Mouse (Mus musculus): ENCODE results near the gene Lingo2.

Lingo2 gene

DNA sequence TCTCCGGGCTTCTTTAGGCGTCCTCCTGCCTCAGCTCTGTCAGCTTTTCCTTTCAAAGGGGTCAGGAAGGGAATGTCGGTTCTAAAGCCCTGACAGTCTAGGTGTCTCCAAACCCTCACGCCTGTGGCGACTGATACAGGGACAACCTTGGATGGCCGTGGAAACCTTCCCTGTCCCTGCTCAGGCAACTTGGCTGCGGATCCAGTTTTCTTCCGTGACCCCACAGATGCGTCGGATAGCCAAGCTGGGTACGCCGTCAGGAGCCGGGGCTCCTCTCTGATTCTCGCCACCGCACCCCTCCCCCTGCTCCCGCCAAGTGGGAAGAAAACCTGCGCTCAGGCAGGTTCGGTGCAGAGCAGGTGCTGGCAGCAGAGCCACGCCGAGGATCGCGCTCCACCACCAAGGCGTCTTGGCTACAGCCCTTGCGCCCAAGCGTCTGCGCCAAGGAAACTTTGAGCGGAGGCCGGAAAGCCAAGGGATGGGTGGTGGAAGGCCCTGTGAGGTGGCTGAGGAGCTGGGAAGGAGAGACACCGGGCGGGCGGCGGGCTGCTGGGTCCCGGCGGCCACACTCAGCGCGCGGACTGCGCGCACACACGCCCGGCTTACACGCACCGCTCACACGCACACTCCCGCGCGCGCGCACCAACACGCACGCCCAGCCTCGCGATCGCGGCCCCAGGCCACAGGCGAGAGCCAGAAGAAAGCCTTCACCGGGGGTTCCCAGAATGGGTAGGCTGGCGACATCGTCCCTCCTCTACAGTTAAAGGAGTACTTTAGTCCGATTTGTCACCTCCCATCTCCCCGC is at the start of gene Lingo2:
Lingo2 (minus strand) TSS at position 598 of the 805 bp plus-strand sequence.
- no peak for DNase-seq

- DNase-seq = no peak
Measured at GRCm38 (mm10) chr4:36973358-36973757, 21.8 kb upstream of the Lingo2 start.

DNA sequence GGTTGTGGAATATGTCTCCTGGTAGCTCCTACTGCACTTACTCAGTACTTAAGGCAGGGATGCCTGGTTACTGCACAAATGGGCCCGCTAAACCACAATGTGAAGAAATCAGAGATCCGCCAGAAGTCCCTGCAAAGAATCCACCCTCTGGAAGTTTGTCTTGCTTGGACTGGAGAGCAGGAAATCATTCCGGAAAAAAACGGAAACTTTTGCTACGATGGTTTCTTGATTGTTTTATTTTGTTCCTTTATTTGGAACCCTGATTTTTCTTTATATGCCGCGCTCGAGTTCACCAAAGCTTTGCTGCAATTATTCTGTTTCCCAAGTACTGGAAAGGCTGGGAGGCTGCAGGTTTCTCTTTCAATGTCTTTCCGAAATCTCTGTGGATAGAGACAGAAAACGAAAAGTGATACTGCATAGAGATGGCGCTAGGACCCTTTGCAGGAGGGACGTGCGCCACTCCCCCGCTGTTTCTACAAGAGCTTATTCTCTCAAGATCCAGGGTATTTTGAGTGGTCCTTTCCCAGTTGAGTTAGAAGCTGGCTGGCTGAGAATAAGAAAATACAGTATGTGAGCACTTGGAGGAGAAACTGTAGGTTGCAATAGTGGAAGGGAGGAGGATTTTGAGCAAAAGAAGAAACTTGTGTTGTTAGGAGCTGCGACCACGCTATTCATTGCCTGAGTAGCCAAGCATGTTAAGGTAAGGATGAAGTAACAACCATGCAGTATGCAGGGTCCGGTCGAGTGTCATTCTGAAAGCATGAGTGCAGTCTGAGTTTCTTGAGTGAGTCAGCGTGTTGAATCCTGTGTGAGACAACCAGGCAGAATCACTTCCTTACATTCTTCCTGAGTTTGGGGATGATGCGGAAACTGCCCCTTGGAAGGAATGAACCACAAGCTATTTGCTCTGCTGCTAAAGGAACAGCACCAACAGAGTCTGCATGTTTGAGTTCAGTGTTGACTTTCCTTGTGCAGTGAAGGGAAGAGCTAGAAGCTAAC is 1.2 kb upstream of the Lingo2 start:
- no peak for DNase-seq

- no peak for DNase-seq
Measured at GRCm38 (mm10) chr4:36951955-36952215, 338 bp upstream of the Lingo2 start.

DNA sequence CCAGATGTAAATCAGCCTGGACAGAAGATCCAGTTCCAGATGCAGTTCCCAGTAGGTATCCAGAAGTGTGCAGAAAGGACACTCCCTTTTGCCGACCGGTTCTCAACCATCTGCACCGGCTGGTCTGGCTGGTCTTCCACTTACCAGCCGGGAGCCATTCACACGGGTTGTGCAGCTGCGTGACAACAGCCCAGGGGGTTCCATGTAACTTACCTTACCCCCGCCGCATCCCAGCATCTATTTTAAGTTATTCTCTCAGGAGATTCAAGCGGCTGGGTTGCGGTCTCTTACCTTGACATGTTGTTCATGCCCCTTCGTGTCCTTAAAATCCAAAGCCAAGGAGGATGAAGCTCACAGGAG is 777 bp downstream of the Lingo2 start:
- DNase-seq = no peak

DNA sequence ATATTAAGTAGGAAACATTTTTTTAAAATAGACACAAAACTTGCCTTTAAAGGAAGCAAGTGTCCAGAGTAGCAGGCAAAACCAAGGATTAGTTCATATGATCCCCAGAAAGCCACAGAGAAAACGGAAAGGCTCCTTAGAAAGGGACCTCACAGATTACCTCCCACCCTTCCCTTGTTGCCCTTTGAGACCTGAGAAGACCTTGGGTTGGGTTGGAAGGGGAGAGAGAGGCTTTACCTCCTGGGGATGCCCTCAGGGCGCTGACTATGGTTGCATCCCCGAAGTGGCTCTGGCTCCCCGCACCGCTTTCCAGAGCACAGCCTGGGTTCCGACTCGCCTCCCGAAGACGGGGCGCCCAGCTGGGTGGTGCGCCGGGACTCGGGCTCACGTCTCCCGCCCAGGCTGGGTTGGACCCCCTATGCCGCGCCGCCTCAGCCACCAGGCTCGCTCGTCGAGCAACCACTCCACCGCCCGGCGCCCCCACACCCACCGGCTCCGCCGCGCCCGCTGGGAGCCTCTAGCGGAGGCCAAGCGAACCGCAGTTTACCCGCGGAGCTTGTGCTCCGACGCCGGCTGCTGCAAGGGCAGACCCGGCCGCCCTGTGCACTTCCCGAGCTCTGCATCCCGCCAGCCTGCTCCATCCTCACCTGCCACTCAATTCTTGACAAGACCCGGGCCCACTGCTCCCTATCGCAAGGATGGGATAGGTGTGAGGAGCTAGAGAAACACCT is 1.4 kb downstream of the Lingo2 start:
- peak; percentile 5 for DNase-seq

- no peak for DNase-seq
Measured at GRCm38 (mm10) chr4:36890810-36891209, 60.7 kb downstream of the Lingo2 start.

DNA sequence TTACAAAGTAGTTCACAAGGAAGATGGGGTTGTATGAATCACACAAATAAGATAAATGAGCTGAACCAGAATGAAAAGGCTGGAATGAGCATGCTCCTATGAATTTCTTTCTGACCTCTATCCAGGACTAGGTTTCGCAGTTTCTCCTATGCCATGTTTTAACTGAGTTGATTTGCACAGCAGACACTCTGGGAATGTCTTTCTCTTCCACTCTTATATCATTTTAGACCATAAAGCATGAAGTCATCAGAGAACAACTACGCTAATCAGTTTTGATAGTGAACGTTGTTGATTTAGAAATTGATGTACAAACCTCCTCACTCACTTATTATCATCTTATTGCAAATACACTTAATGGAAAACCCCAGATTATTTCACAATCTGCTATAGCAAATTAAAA is 61.2 kb downstream of the Lingo2 start:
- DNase-seq = no peak

GRCm38 (mm10) chr4:36874781-36875180 is 76.8 kb downstream of the Lingo2 start:
- DNase-seq = no peak

DNA sequence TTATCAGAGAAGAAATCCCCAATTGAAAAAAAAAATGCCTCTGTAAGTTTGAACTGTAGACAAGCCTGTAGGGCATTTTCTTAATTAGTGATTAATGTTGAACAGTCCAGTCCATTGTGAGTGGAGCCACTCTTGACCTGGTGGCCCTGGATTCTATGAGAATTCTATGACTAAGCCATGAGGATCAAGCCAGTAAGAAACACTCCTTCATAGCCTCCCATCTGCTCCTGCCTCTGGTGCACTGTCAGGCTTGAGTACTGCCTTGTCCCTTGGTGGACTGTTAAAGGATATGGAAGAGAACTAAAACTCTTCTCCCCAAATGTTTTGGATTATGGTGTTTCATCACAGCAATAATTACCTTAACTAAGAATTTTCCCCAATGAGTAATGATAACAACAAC is 126.6 kb downstream of the Lingo2 start:
- DNase-seq = no peak

GRCm38 (mm10) chr4:36821914-36822313 is 129.6 kb downstream of the Lingo2 start:
- DNase-seq = no peak

DNA sequence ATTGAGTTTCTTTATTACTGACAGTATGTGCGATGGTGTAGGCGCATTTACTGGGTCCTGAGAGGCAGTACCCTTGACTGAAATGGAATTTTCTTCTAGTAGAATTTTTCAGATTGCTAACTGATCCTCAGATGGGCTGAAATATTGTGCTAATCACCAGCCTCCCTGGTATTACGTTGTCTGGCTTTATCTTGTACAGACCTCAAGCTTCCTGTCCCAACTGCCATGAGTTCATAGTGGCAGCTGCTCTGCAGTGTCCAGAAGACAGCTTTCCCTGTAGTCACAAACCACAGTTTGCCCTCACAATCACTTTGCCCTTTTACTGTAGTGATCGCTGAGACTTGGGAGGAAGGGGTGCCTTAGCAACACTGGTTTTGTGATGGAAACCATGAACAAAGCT is 176.5 kb downstream of the Lingo2 start:
- no peak for DNase-seq

GRCm38 (mm10) chr4:36730691-36731090 is 220.9 kb downstream of the Lingo2 start:
- no peak for DNase-seq

DNA sequence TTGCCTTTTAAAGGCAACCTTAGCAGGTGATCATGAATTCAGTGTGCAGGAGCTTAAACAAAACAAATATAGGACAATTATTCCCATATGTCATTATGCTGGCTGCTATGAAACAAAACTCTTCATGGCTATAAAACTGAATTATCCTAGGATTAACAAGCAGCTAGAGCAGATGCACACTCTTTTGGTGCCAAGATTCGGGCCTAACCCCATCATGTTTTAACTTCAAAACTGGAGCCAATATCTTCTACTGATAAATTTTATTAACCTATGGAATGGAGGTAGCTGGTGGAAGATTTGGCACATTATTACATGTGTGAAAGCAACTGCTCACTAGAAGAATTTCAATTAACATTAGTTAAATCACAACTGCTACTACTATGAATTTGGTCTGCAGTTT is 235.1 kb downstream of the Lingo2 start:
- no peak for DNase-seq

DNA sequence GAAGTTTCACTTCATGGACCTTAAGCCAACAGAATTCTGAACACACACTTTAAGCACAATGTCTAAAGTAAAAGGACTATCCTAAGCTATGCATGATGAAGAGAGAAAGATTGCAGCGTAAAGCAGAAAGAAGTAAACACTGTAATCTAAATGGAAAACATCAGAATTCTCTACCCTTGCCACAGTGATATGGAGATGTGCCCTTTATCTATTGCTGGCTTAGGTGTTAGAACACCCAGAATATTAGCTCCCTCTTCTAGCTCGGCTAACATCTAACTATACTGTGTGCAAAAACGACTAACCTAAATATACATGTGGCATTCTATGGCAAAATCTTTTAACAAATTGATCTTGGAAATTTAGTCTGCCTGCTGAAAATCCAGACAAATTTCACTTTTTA is 252.7 kb downstream of the Lingo2 start:
- DNase-seq = no peak

- DNase-seq = no peak
Measured at GRCm38 (mm10) chr4:36696810-36697209, 254.7 kb downstream of the Lingo2 start.

GRCm38 (mm10) chr4:36659920-36660319 is 291.6 kb downstream of the Lingo2 start:
- no peak for DNase-seq

DNA sequence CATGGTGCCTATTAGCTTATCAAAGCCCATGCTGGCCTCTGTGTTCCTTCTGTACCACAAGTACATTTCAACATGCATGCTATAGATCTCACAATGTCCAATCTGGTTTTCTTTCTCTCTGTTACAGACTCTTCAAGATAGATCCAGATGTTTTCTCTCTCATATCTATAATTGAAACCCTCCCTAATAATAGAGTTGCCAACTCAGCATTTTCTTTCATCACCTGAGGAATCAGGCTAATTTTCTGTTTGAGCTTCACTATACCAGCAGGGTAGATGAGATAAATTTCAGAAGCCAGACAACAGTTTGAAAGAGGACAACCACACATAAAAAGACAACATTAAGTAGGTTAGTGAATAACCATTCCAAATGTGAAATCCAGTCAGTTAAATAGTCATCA is 303.8 kb downstream of the Lingo2 start:
- DNase-seq = no peak

DNA sequence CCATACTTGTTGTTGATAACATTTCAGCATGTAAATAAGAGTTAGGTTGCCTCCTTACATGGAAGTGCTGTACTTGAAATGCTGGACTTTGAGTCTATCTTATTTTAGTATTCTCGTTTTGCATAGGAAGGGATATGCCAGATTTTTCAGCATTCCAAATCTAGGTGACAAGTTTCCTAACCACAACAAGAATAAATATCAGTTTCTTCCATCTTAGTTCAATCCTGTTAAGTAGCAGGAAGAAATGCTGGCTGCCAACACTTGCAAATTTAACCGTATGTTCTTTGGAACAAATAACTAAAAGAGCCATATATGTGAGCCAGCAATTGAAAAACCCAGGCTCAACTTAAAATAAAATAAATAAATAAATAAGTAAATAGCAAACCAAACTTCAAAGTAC is 315.9 kb downstream of the Lingo2 start:
- DNase-seq = no peak

- no peak for DNase-seq
Measured at GRCm38 (mm10) chr4:36576801-36577200, 374.7 kb downstream of the Lingo2 start.

DNA sequence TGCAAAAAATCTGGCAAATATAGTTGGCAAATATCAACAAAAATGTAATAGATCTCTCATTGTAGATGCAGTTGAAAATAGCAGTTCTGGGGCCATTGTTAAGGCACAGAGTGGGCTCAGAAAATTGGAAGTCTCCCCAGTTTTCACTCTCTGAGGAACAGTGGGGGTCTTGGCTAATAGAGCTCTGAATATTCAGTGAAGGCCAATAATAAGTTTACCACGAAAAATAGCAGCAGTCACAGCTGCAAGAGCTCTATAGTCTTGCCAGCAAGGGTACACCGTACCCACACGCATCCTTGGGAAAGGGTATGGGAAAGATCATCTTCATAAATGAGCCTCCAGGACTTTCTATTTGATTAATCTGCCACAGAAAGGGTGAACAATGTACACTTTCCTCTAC is 375.3 kb downstream of the Lingo2 start:
- DNase-seq = no peak

GRCm38 (mm10) chr4:36566544-36566943 is 385.0 kb downstream of the Lingo2 start:
- DNase-seq = no peak

- DNase-seq = no peak
Measured at GRCm38 (mm10) chr4:36560997-36561396, 390.6 kb downstream of the Lingo2 start.
